Mouse (Mus musculus): ENCODE results near the gene Rpl13a. TPM values are rescaled to one million over a fixed set of nuclear protein-coding genes. Genes with fewer than 3 reads are reported as not detected.
A peak's percentile ranks its signal among the peaks of the same experiment; 100 is the strongest.
"Not testable (repeated sequence)": the region's sequence is repeated elsewhere in the genome, so short reads cannot be mapped to it uniquely, and the experiment has no call there.

Gene Rpl13a
- polyA plus RNA-seq (2012; rRNA removed), result 1,255 and 1,630 TPM in 2 replicates

GRCm38 (mm10) chr7:45128624-45129246, at the start of gene Rpl13a:
TSS of gene Rpl13a (minus strand) at chr7:45128761.
- H3K4me1 ChIP-seq (ENCODE audit: control insufficient read depth, insufficient read depth, low read length), result peaks cover 10% of the 10 kb centered on the region
- WGBS, result under 1% methylated on average over 48 of the region's 48 CpGs
- peak within 1 kb of the TSS; percentile 93 for H3K4me3 ChIP-seq (replicated peaks; ENCODE audit: extremely low read depth, low read depth, low read length)
- peak; percentile 98 for TF ChIP-seq POLR2A (IDR thresholded peaks at IDR 0.05; ENCODE audit: borderline replicate concordance, extremely low read depth, low read depth, low read length)
- TF ChIP-seq CTCF (IDR thresholded peaks at IDR 0.05; ENCODE audit: insufficient read depth, low read length), result peak; percentile 77
- peak; percentile 97 for DNase-seq

- no peaks in the 10 kb centered on the region for H3K4me1 ChIP-seq (ENCODE audit: control insufficient read depth, insufficient read depth, low read length)
- TF ChIP-seq POLR2A (IDR thresholded peaks at IDR 0.05; ENCODE audit: borderline replicate concordance, extremely low read depth, low read depth, low read length) (no peak), CTCF (IDR thresholded peaks at IDR 0.05; ENCODE audit: insufficient read depth, low read length) (no peak)
- 3% methylated on average over 30 of the region's 31 CpGs for WGBS
- H3K4me3 ChIP-seq (replicated peaks; ENCODE audit: extremely low read depth, low read depth, low read length), result no peak overlapping the region
- DNase-seq, result no peak
Measured at GRCm38 (mm10) chr7:45176356-45176755, 47.8 kb upstream of the Rpl13a start.

GRCm38 (mm10) chr7:45175929-45176328, 47.4 kb upstream of the Rpl13a start:
- WGBS, result 3% methylated on average over 23 of the region's 23 CpGs
- Histone ChIP-seq H3K4me1 (ENCODE audit: control insufficient read depth, insufficient read depth, low read length) (no peaks in the 10 kb centered on the region), H3K4me3 (replicated peaks; ENCODE audit: extremely low read depth, low read depth, low read length) (no peak overlapping the region)
- no peak for DNase-seq
- no peak for TF ChIP-seq POLR2A (IDR thresholded peaks at IDR 0.05; ENCODE audit: borderline replicate concordance, extremely low read depth, low read depth, low read length)
- no peak for TF ChIP-seq CTCF (IDR thresholded peaks at IDR 0.05; ENCODE audit: insufficient read depth, low read length)

- Histone ChIP-seq H3K4me3 (replicated peaks; ENCODE audit: extremely low read depth, low read depth, low read length) (no peak overlapping the region), H3K4me1 (ENCODE audit: control insufficient read depth, insufficient read depth, low read length) (no peaks in the 10 kb centered on the region)
- DNase-seq, result no peak
- 6% methylated on average over 13 of the region's 13 CpGs for WGBS
- TF ChIP-seq CTCF (IDR thresholded peaks at IDR 0.05; ENCODE audit: insufficient read depth, low read length) (no peak), POLR2A (IDR thresholded peaks at IDR 0.05; ENCODE audit: borderline replicate concordance, extremely low read depth, low read depth, low read length) (no peak)
Measured at GRCm38 (mm10) chr7:45175398-45175797, 46.8 kb upstream of the Rpl13a start.

GRCm38 (mm10) chr7:45174567-45175280, 46.2 kb upstream of the Rpl13a start:
- TF ChIP-seq POLR2A (IDR thresholded peaks at IDR 0.05; ENCODE audit: borderline replicate concordance, extremely low read depth, low read depth, low read length) (no peak), CTCF (IDR thresholded peaks at IDR 0.05; ENCODE audit: insufficient read depth, low read length) (no peak)
- WGBS, result 7% methylated on average over 29 of the region's 29 CpGs
- Histone ChIP-seq H3K4me1 (ENCODE audit: control insufficient read depth, insufficient read depth, low read length) (no peaks in the 10 kb centered on the region), H3K4me3 (replicated peaks; ENCODE audit: extremely low read depth, low read depth, low read length) (no peak overlapping the region)
- DNase-seq, result no peak

- 57% methylated on average over 1 of the region's 1 CpGs for whole genome bisulfite sequencing
- not testable (repeated sequence) for H3K4me1 ChIP-seq (ENCODE audit: control insufficient read depth, insufficient read depth, low read length); H3K4me3 ChIP-seq (replicated peaks; ENCODE audit: extremely low read depth, low read depth, low read length); DNase-seq
Measured at GRCm38 (mm10) chr7:45173772-45174171, 45.2 kb upstream of the Rpl13a start.

GRCm38 (mm10) chr7:45172974-45173373, 44.4 kb upstream of the Rpl13a start:
- no peak for DNase-seq
- WGBS, result 59% methylated on average over 7 of the region's 7 CpGs
- H3K4me1 ChIP-seq (ENCODE audit: control insufficient read depth, insufficient read depth, low read length), result 0 out of 2 replicates have a peak, but pooled peaks cover 2% of the 10 kb centered on the region
- no peak overlapping the region for H3K4me3 ChIP-seq (replicated peaks; ENCODE audit: extremely low read depth, low read depth, low read length)
- TF ChIP-seq POLR2A (IDR thresholded peaks at IDR 0.05; ENCODE audit: borderline replicate concordance, extremely low read depth, low read depth, low read length) (no peak), CTCF (IDR thresholded peaks at IDR 0.05; ENCODE audit: insufficient read depth, low read length) (peak; percentile 21; the same call in 1 of the 2 replicates)

- 0 out of 2 replicates have a peak, but pooled peaks cover 2% of the 10 kb centered on the region for H3K4me1 ChIP-seq (ENCODE audit: control insufficient read depth, insufficient read depth, low read length)
- no peak for DNase-seq
- TF ChIP-seq POLR2A (IDR thresholded peaks at IDR 0.05; ENCODE audit: borderline replicate concordance, extremely low read depth, low read depth, low read length) (no peak), CTCF (IDR thresholded peaks at IDR 0.05; ENCODE audit: insufficient read depth, low read length) (no peak)
- no peak overlapping the region for H3K4me3 ChIP-seq (replicated peaks; ENCODE audit: extremely low read depth, low read depth, low read length)
- 84% methylated on average over 3 of the region's 3 CpGs for WGBS
Measured at GRCm38 (mm10) chr7:45169495-45169894, 40.9 kb upstream of the Rpl13a start.

GRCm38 (mm10) chr7:45168656-45169055, 40.1 kb upstream of the Rpl13a start:
- 6% methylated on average over 24 of the region's 24 CpGs for WGBS
- TF ChIP-seq POLR2A (IDR thresholded peaks at IDR 0.05; ENCODE audit: borderline replicate concordance, extremely low read depth, low read depth, low read length) (no peak), CTCF (IDR thresholded peaks at IDR 0.05; ENCODE audit: insufficient read depth, low read length) (no peak)
- DNase-seq, result no peak
- Histone ChIP-seq H3K4me1 (ENCODE audit: control insufficient read depth, insufficient read depth, low read length) (0 out of 2 replicates have a peak, but pooled peaks cover 2% of the 10 kb centered on the region), H3K4me3 (replicated peaks; ENCODE audit: extremely low read depth, low read depth, low read length) (no peak overlapping the region)

Data from lung, adult 2 months (tissue).